Mouse (Mus musculus) olfactory bulb, adult 2 months (tissue): Measurements from ENCODE around the gene Xrcc4. TPM values are rescaled to one million over a fixed set of nuclear protein-coding genes. Genes with fewer than 3 reads are reported as not detected.

Source experiments
- H3K27ac ChIP-seq: fragments of 200-500 bp; 2 replicates; pipeline ENCODE4 v1.5.1; 2012; ENCODE audit warnings: low read depth, low read length; ENCODE audit not compliant: insufficient read depth
- H3K4me1 ChIP-seq: fragments of 200-500 bp; 2 replicates; pipeline ENCODE4 v1.6.1; 2012; ENCODE audit warnings: low read length; ENCODE audit not compliant: control insufficient read depth, insufficient read depth
- H3K4me3 ChIP-seq: fragments of 200-500 bp; 2 replicates; pipeline ENCODE4 v1.5.1; 2012; ENCODE audit warnings: mild to moderate bottlenecking, low read depth, low read length, moderate library complexity; ENCODE audit not compliant: insufficient read depth
- CTCF ChIP-seq: fragments of 200-500 bp; IDR thresholded peaks from 2 replicates; pipeline ENCODE4 v1.5.1; 2012; ENCODE audit warnings: low read depth, mild to moderate bottlenecking, low read length, moderate library complexity; ENCODE audit not compliant: insufficient read depth
- POLR2A ChIP-seq: fragments of 200-500 bp; IDR thresholded peaks from 2 replicates; pipeline ENCODE4 v1.6.1; 2012; ENCODE audit warnings: mild to moderate bottlenecking, low read depth, low read length, moderate library complexity; ENCODE audit not compliant: insufficient read depth
- WGBS: fragments of 180-500 bp; shearing (Covaris S2); methylation state at CpG from one replicate; pipeline ENCODE4 v1.1.7; 2018; 5-methylcytosine and 5-hydroxymethylcytosine counted together
- polyA plus RNA-seq: library from polyadenylated mRNA; stranded (reverse); fragments of >200 nt; gene quantifications from 2 replicates; pipeline ENCODE4 v1.2.4, GENCODE M21; 2012; ENCODE audit warnings: low replicate concordance; ENCODE audit not compliant: missing spikeins, insufficient read depth, insufficient read length

The Xrcc4 gene
- polyA plus RNA-seq, 1 experiment: not detected

GRCm38 (mm10) chr13:89850746-89851145 lies 238.7 kb downstream of the Xrcc4 start:
- Histone ChIP-seq H3K27ac (no peak overlapping the region), H3K4me3 (no peak overlapping the region), H3K4me1 (no peaks in the 10 kb centered on the region)
- TF ChIP-seq POLR2A (no peak), CTCF (no peak)
- WGBS: 97% methylated on average over 2 of the region's 2 CpGs

- H3K4me1 ChIP-seq: no peaks in the 10 kb centered on the region
- no peak overlapping the region for H3K27ac ChIP-seq
- no peak overlapping the region for H3K4me3 ChIP-seq
- 94% methylated on average over 1 of the region's 1 CpGs for WGBS
- TF ChIP-seq CTCF (no peak), POLR2A (no peak)
These were observed 239.5 kb downstream of the Xrcc4 start for GRCm38 (mm10) chr13:89849955-89850354.

GRCm38 (mm10) chr13:89838635-89839034 lies 250.8 kb downstream of the Xrcc4 start:
- no peak overlapping the region for H3K4me3 ChIP-seq
- H3K27ac ChIP-seq: no peak overlapping the region
- H3K4me1 ChIP-seq: no peaks in the 10 kb centered on the region
- no peak for TF ChIP-seq CTCF
- TF ChIP-seq POLR2A: no peak
- 93% methylated on average over 3 of the region's 3 CpGs for WGBS

- H3K4me3 ChIP-seq: no peak overlapping the region
- H3K27ac ChIP-seq: no peak overlapping the region
- TF ChIP-seq POLR2A (no peak), CTCF (no peak)
- no peaks in the 10 kb centered on the region for H3K4me1 ChIP-seq
- 65% methylated on average over 3 of the region's 3 CpGs for WGBS
These were observed 254.9 kb downstream of the Xrcc4 start for GRCm38 (mm10) chr13:89834485-89834884.

- H3K4me1 ChIP-seq: no peaks in the 10 kb centered on the region
- TF ChIP-seq CTCF (no peak), POLR2A (no peak)
- H3K4me3 ChIP-seq: no peak overlapping the region
- 74% methylated on average over 2 of the region's 2 CpGs for WGBS
- H3K27ac ChIP-seq: no peak overlapping the region
These were observed 256.2 kb downstream of the Xrcc4 start for GRCm38 (mm10) chr13:89833053-89833670.

GRCm38 (mm10) chr13:89828429-89828970 lies 260.9 kb downstream of the Xrcc4 start:
- Histone ChIP-seq H3K4me3 (no peak overlapping the region), H3K4me1 (no peaks in the 10 kb centered on the region), H3K27ac (no peak overlapping the region)
- WGBS: 27% methylated on average over 3 of the region's 3 CpGs
- TF ChIP-seq CTCF (no peak), POLR2A (no peak)

GRCm38 (mm10) chr13:89827838-89828237 lies 261.6 kb downstream of the Xrcc4 start:
- WGBS: 86% methylated on average over 2 of the region's 2 CpGs
- TF ChIP-seq POLR2A (no peak), CTCF (no peak)

GRCm38 (mm10) chr13:89814543-89814942 lies 274.9 kb downstream of the Xrcc4 start:
- TF ChIP-seq CTCF: no peak
- H3K4me3 ChIP-seq: no peak overlapping the region
- H3K27ac ChIP-seq: no peak overlapping the region
- H3K4me1 ChIP-seq: no peaks in the 10 kb centered on the region
- WGBS: 30% methylated on average over 2 of the region's 2 CpGs

More at GRCm38 (mm10) chr13:89827838-89828237, 261.6 kb downstream of the Xrcc4 start:
- H3K4me1 ChIP-seq: no peaks in the 10 kb centered on the region
- H3K27ac ChIP-seq: no peak overlapping the region
- H3K4me3 ChIP-seq: no peak overlapping the region

- TF ChIP-seq POLR2A (no peak), CTCF (no peak)
- Histone ChIP-seq H3K27ac (no peak overlapping the region), H3K4me3 (no peak overlapping the region), H3K4me1 (no peaks in the 10 kb centered on the region)
- 99% methylated on average over 2 of the region's 2 CpGs for WGBS
These were observed 277.2 kb downstream of the Xrcc4 start for GRCm38 (mm10) chr13:89812169-89812568.
